Mouse (Mus musculus) cerebellum, postnatal 4 days (tissue): Measurements from ENCODE around the gene Gm28053.
A peak's percentile ranks its signal among the peaks of the same experiment; 100 is the strongest.

ENCODE experiments used
- DNase-seq, 2 experiments: peaks; one replicate each; pipeline ENCODE4 v3.0.0; 2022; ENCODE audit warnings: low spot score in 2 of 2, mixed read lengths in 1 of 2

Gm28053 gene

GRCm38 (mm10) chr6:48741273-48741672, 22.9 kb downstream of the Gm28053 start:
- no peak for DNase-seq

DNA sequence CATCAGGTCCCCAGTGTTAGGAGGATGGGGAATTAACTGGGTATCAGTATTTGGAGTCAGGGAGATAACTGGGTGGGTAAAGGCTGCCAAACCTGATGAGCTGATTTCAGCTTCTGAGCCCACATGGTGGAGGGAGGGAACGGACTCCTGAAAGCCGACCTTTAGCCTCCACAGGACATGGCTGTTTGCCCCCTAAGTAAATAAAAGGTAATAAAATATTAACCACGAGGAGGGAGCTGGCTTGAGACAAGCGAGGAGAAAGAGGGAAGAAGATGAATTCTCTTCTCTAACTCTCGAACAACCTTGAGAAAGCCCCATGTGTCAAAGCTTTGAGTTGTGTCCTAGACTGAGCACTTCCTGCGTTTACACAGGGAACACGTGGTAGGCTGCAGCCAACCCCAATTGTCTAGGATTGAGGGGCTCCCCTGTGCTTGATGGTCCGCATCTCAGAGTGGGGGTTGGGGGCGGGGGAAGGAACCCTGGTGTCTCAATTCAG, 23.4 kb downstream of the Gm28053 start:
- DNase-seq, result no peak

GRCm38 (mm10) chr6:48742422-48743351, 24.3 kb downstream of the Gm28053 start:
- no peak for DNase-seq

- no peak for DNase-seq
Measured at GRCm38 (mm10) chr6:48745490-48745889, 27.1 kb downstream of the Gm28053 start.

DNA sequence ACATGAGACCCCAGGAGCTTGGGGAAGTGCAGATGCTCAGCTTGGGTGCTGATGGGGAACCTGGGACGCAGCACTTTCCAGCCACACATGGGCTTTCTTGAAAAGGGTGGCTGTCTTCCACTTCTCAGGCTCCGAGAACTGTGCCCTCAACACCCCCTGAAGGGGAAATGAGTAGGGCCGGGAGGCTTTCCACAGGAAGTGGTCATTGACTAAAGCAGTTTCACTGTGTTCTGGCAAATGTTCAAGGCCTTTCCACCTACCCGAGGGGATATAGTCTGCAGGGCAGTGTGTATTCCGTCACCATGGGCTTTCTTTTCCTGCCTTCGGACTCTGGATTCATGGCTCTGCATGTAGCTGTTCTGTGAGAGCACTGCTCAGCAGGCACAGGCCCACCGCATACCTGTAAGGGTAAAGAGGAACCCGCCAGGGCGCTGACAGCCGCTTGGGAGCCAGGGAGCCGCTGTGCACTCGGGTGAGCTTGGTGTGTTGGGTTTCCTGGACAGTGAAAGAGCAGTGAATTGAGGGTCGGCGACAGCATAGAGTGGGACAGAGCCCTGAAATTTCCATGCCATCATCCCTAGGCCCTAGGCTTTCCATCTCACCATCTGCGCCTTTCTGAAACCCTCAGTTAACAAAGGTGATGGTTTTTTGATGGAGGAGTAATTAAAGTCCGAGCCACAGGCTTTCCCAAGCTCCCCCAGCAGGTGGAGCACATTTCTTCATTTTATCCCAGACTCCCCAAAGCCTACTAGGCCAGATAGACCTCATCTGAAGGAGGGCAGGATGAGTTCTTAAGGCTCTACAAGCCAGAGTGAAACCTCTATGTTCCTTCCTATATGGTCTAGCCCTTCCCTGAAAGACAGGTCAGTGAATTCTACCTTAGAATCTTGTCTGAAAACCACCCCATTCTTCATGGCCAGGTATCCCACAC, 27.8 kb downstream of the Gm28053 start, which contains the start of gene Gimap5:
TSS of gene Gimap5 (plus strand) at position 239 of the 931 bp plus-strand sequence.
- DNase-seq, result peak in 1 of 2 experiments; percentile 16

GRCm38 (mm10) chr6:48747091-48747966, 28.9 kb downstream of the Gm28053 start:
- no peak for DNase-seq

DNA sequence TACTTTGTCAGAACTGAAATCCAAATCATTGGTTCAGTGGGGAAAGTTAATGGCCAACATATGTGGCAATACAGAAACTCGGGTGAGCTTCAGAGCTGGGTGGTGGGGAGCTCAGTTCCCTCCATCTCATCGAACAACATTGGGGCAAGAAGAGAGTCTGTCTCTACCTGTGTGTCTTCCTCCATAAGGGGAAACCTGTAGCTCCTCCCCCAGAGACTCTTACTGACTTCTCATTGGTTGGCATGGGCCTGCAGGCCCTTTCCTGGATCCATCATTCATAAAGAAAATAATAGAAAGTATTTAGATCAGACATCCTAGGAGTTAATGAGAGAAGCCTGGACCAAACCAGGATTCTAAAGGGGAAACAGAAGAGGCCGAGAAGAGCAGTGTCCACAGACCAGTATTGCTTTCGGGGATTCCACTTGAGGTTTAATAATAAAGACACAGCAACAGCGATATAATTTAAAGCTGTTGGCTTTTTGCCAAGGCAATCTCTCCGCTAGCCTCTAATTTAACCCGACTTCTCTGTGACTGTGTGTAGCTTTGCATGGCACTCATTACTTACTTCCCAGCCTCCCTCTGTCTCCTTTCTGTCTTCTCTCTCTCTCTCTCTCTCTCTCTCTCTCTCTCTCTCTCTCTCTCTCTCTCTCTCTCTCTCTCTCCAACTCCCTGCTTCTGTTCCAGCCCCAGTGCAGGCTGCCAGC, 45.3 kb downstream of the Gm28053 start:
- no peak for DNase-seq

DNA sequence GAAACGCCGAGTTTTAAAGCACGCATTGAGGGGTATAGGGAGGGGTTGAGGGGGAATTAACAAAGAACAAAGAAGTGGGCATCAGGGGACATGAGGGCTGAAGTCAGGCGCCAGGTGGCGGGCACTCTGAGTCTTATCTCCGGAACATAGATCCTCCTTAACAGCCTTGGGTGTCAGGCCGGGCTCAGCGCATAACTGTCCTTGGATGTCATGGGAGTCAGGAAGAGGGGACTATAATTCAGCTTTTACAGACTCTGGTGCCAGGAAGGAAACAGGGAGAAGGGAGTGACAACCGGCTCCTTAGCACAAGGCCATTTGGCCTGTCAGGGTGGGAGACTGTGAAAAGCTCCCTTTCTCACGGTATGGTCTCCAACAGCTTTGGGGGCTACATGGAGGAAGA, 46.1 kb downstream of the Gm28053 start:
- DNase-seq, result no peak

- DNase-seq, result no peak
Measured at GRCm38 (mm10) chr6:48768178-48768869, 49.9 kb downstream of the Gm28053 start.

GRCm38 (mm10) chr6:48768933-48769332, 50.5 kb downstream of the Gm28053 start:
- DNase-seq, result no peak

- DNase-seq, result no peak
Measured at GRCm38 (mm10) chr6:48770696-48771095, 52.3 kb downstream of the Gm28053 start, which contains the start of gene Gimap3. TSS of gene Gimap3 (minus strand) at chr6:48770851.

DNA sequence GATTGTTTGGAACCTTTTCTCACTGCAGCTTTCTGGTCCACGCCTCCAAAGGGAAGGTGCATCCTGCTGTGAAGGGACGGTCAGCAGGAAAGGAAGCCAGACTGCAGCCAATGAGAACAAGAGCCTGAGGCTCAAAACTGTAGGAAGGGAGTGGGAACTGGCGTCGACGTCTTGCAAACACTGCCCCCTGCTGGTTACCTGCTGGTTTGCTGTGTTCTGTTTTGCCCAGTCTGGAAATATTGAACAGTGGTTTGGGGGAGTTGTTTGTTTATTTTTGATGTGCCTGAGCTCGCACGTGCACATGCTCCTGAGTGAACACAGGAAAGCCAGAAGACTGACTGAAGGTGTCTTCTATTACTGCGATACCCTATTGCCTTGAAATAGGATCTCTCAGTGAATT, 53.6 kb downstream of the Gm28053 start:
- DNase-seq, result peak; percentile 49 to 78

DNA sequence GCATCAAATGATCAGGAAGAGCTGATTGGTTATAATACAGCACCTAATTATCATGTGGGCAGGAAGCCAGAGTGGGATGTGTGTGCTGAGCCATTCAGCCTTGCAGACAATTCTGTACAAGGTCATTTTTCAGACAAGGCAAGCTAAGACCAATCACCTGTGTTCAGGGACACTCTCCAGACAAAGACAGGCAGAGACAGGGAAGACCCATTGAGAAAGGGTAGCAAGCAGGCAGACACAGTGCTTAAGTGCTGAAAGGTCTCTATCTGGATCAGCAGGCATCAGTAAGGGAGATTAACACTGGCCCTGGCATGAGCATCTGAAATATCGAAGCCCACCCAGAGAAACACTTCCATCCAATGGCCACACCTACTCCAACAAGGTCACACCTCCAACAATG, 66.0 kb downstream of the Gm28053 start:
- no peak for DNase-seq

DNA sequence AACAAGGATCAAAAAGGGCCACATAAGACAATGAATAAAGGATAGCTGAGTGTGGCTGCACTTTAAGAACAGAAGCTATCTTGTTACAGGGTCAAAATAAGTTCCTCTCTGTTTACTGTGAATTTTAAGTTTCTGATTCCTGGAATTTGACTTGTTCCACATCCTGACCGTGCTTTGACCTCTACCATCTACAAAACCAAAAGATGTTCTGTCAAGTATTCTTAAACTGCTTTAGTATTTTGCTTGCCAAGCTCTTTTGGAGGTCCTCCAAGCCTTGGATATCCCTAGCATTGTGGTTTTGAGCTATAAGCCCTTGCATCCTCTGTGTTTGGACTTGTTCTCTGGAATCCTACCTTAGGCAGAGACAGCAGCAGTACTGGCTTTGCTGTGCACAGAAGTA, 66.8 kb downstream of the Gm28053 start:
- no peak for DNase-seq

- no peak for DNase-seq
Measured at GRCm38 (mm10) chr6:48785601-48786000, 67.2 kb downstream of the Gm28053 start.

DNA sequence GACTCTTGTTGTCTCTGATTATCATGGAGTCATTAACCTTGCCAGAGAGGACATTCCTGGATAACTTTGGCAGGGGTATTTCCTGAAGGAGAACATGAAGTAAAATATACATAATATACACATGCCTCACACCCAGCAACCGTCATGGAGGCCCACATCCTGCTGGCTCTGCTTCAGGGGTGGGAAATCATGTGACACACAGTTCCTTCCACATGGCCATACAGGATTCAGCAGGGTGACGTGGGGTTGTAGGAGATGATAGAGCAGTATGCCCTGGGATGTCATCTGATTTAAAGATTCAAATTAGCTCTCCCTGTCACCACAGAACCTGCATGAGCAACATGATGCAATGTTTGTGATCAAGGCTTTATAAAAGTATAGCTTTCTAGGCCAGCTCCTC, 69.5 kb downstream of the Gm28053 start:
- no peak for DNase-seq

GRCm38 (mm10) chr6:48801897-48802296, 83.5 kb downstream of the Gm28053 start:
- no peak for DNase-seq
